Mouse (Mus musculus): ENCODE results near the gene Myl6b.

- TF ChIP-seq CTCF (IDR thresholded peaks at IDR 0.05; ENCODE audit: control insufficient read depth, insufficient read depth, low read length) (no peak), POLR2A (IDR thresholded peaks at IDR 0.05; ENCODE audit: borderline replicate concordance, control insufficient read depth, low read depth, low read length) (no peak)
Measured at GRCm38 (mm10) chr10:128490232-128490631, 8.3 kb downstream of the Myl6b start.

All from bone marrow, adult 2 months (tissue).